Mouse (Mus musculus) erythroblast, embryonic 14.5 days (primary cell): ENCODE data around the gene Smg9.

Source experiments
- GATA1 ChIP-seq: IDR thresholded peaks from 2 replicates; pipeline ENCODE4 v1.6.1; 2012; ENCODE audit warnings: low read length, inconsistent platforms, mixed read lengths
- TAL1 ChIP-seq: IDR thresholded peaks from 3 replicates; pipeline ENCODE4 v1.6.1; 2012; ENCODE audit warnings: low read length, inconsistent platforms, mixed read lengths

DNA sequence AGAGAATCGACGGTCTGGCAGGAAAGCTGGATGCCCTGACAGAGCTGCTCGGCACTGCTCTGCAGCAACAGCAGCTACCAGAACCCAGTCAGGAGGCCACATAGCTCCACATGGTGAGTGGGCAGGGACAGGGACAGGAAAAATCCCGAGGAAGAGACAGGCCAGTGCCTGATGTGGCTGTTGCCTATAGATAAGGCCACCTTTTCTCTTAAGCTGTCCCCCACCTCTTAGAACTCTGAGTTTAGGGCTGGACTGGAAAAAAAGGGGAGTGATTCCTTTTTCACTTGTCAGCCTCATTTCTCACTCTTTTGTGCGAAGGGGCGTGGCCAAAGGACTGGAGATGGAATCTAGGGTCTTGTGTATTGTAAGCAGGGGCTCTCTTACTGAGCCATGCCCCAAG, 15.3 kb upstream of the Smg9 start:
- peak; percentile 69; the same call in 2 of the 3 replicates for TF ChIP-seq TAL1
- peak; percentile 54 for TF ChIP-seq GATA1
